In the genomic region with DNA sequence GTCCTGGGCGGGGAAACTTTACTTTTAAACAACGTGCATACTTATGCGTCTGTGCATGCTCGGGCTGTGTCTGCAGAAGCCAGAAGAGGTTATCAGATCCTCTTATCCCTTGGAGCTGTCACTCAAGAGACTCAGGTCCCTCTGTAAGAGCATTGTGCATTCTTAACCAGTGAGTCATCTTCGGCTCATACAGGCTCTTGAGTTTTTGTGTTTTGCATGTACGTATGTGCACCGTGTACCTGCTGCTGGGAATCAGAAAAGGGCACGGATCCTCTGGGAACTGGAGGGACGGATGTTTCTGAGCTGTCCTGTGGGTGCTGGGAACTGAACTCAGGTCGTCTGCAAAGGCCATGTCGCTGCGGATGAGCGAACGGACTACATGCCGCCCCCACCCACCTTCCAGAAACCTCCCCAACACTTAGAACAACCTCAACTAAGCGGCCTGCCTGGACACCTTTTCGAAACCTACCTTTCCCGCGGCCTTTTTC, we compare ENCODE assay signal across 1 mouse cellular context.
TF ChIP-seq lines count a peak whose summit lies in the region.

No protein-coding gene starts in this region.

TF ChIP-seq in CH12.LX, 34 proteins besides CTCF, POLR2A, EP300 and RAD21:
- TF ChIP-seq NELFE (IDR thresholded peaks at IDR 0.05; ENCODE audit: low read depth, low read length) (no peak), ELF1 (IDR thresholded peaks at IDR 0.05; ENCODE audit: low read depth, low read length) (no peak), BHLHE40 (IDR thresholded peaks at IDR 0.05; ENCODE audit: low read depth, low read length) (no peak), CHD2 (IDR thresholded peaks at IDR 0.05; ENCODE audit: low read length) (no peak), KAT2A (IDR thresholded peaks at IDR 0.05; ENCODE audit: insufficient replicate concordance, low read length) (no peak), E2F4 (IDR thresholded peaks at IDR 0.05; ENCODE audit: insufficient replicate concordance, low read depth, low read length) (no peak), SIN3A (IDR thresholded peaks at IDR 0.05; ENCODE audit: low read length) (no peak), MAFK (IDR thresholded peaks at IDR 0.05; ENCODE audit: insufficient replicate concordance, low read length) (no peak), ZMIZ1 (IDR thresholded peaks at IDR 0.05; ENCODE audit: low read depth, low read length) (no peak), MAX (IDR thresholded peaks at IDR 0.05; ENCODE audit: low read length) (no peak), SMC3 (IDR thresholded peaks at IDR 0.05; ENCODE audit: low read depth, low read length) (no peak), MAZ (IDR thresholded peaks at IDR 0.05; ENCODE audit: low read depth, low read length) (no peak), JUND (conservative IDR thresholded peaks at IDR 0.05; ENCODE audit: low read depth, low read length) (no peak), RCOR1 (conservative IDR thresholded peaks at IDR 0.05; ENCODE audit: low read depth, low read length) (no peak), ZKSCAN1 (IDR thresholded peaks at IDR 0.05; ENCODE audit: borderline replicate concordance, low read depth, low read length) (no peak), ETS1 (conservative IDR thresholded peaks at IDR 0.05; ENCODE audit: low read depth, low read length) (no peak), USF2 (conservative IDR thresholded peaks at IDR 0.05; ENCODE audit: low read depth, low read length) (no peak), MYC (IDR thresholded peaks at IDR 0.05; ENCODE audit: low read depth, low read length) (no peak)
